Mouse (Mus musculus): ENCODE measurements around the gene Pheta1. TPM values are rescaled to one million over a fixed set of nuclear protein-coding genes. Genes with fewer than 3 reads are reported as not detected.
A peak's percentile ranks its signal among the peaks of the same experiment; 100 is the strongest.
"Not testable (repeated sequence)": the region's sequence is repeated elsewhere in the genome, so short reads cannot be mapped to it uniquely, and the experiment has no call there.

Gene Pheta1
- polyA plus RNA-seq, 1 experiment from 2014 or later, result 22.6 TPM

DNA sequence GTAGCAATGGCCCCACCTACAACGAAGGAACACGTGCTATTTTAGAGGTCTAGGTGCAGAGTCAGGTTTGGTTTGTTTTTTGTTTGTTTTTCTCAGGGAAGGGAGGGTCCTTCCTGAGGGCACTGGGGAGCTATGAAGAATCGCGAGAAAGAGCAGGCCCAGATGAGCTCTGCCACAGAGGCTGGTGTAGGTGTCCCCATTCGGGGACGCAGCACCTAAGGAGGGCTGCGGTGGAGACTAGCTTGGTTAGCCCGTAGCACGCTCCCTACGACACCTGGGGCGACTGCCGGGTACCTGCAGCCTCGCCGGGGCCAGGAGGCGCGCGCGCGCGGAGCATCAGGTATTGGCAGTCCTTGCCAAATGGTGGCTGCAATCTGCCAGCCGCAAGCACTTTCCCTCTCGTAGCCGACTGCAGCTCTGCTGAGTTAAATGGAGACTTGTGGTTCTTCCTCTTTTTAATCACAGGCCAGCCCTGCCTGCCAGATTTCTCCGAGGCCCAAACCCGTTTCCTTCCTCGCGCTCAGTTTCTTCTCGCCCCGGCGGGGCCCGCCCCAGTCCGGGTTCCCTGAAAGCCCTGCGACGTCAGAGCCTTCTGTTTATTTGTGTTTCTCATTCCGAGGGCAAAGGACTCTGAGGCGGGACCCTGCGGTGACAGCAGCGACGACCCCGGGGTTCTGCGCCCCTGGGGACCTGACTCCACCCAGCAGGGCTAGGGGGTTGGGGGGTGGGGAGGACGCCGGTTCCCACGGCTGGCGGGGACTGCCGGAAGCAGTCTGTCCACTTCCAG, 10.2 kb upstream of the Pheta1 start:
- no peak overlapping the region for H3K9ac ChIP-seq (replicated peaks; ENCODE audit: low read depth, low read length)
- ATAC-seq (ENCODE audit: low read depth), result no peak
- H3K4me3 ChIP-seq (ENCODE audit: low read depth, low read length), result peak overlapping the region; percentile 9
- peaks cover 21% of the 10 kb centered on the region; the same call in 1 of the 2 replicates for H3K4me1 ChIP-seq (ENCODE audit: control insufficient read depth, insufficient read depth, low read length)
- no peaks in the 10 kb centered on the region for H3K9me3 ChIP-seq (ENCODE audit: control insufficient read depth, low read length)
- peaks cover 24% of the 10 kb centered on the region for H3K27me3 ChIP-seq (ENCODE audit: control insufficient read depth, insufficient read depth, low read length)
- under 1% methylated on average over 46 of the region's 46 CpGs for WGBS
- H3K27ac ChIP-seq (ENCODE audit: low read depth, low read length), result no peak overlapping the region
- peak overlapping the region; percentile 90 for H3K4me2 ChIP-seq (ENCODE audit: low read depth, low read length)
- no peaks in the 10 kb centered on the region for H3K36me3 ChIP-seq (ENCODE audit: control insufficient read depth, insufficient read depth, low read length)

DNA sequence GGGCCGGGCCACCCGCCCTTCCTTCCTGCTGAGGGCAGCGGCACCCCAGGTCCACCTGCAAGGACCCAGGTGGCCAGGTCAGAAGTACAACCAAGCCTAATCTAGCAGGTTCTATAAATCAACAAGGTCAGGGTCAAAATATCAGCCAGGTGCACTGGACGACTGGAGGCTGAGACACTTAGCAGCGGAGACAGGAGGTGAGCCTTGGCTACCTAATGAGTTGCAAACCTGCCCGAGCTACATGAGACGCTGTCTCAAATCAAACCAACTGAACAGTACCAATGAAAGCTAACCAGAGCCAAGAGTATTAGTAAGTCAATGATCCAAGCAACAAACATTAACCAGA, 9.7 kb upstream of the Pheta1 start:
- Histone ChIP-seq H3K36me3 (ENCODE audit: control insufficient read depth, insufficient read depth, low read length) (no peaks in the 10 kb centered on the region), H3K9ac (replicated peaks; ENCODE audit: low read depth, low read length) (no peak overlapping the region), H3K4me2 (ENCODE audit: low read depth, low read length) (peak overlapping the region; percentile 90), H3K9me3 (ENCODE audit: control insufficient read depth, low read length) (no peaks in the 10 kb centered on the region), H3K4me3 (ENCODE audit: low read depth, low read length) (no peak overlapping the region; the same call in 1 of the 2 replicates), H3K4me1 (ENCODE audit: control insufficient read depth, insufficient read depth, low read length) (peaks cover 16% of the 10 kb centered on the region; the same call in 1 of the 2 replicates), H3K27ac (ENCODE audit: low read depth, low read length) (no peak overlapping the region), H3K27me3 (ENCODE audit: control insufficient read depth, insufficient read depth, low read length) (peaks cover 30% of the 10 kb centered on the region)
- 31% methylated on average over 7 of the region's 7 CpGs for WGBS
- ATAC-seq (ENCODE audit: low read depth), result no peak

DNA sequence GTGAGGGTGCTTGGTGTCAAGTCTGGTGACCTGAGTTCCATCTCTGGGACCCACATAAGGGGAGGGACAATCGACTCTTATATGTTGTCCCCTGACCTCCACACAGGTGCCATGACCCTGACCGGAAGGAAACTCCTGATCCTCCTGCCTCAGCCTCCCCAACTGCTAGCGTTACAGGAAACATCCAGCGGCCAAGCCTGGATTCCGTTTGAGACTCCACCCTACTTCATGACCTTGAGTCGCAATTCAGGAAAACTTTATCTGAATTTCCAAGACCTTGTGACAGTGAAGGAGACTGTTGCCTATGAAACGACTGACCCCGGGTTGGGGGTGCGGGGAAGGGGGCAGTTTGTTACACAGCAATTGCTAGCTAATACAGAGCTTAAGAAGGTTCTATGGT, 7.3 kb upstream of the Pheta1 start:
- 0 out of 2 replicates have a peak, but pooled peaks cover 3% of the 10 kb centered on the region for H3K4me1 ChIP-seq (ENCODE audit: control insufficient read depth, insufficient read depth, low read length)
- H3K9me3 ChIP-seq (ENCODE audit: control insufficient read depth, low read length), result no peaks in the 10 kb centered on the region
- H3K9ac ChIP-seq (replicated peaks; ENCODE audit: low read depth, low read length), result no peak overlapping the region
- no peak overlapping the region for H3K4me3 ChIP-seq (ENCODE audit: low read depth, low read length)
- 92% methylated on average over 9 of the region's 9 CpGs for WGBS
- H3K27me3 ChIP-seq (ENCODE audit: control insufficient read depth, insufficient read depth, low read length), result peaks cover 31% of the 10 kb centered on the region
- H3K4me2 ChIP-seq (ENCODE audit: low read depth, low read length), result no peak overlapping the region
- H3K36me3 ChIP-seq (ENCODE audit: control insufficient read depth, insufficient read depth, low read length), result no peaks in the 10 kb centered on the region
- no peak overlapping the region for H3K27ac ChIP-seq (ENCODE audit: low read depth, low read length)
- ATAC-seq (ENCODE audit: low read depth), result no peak

DNA sequence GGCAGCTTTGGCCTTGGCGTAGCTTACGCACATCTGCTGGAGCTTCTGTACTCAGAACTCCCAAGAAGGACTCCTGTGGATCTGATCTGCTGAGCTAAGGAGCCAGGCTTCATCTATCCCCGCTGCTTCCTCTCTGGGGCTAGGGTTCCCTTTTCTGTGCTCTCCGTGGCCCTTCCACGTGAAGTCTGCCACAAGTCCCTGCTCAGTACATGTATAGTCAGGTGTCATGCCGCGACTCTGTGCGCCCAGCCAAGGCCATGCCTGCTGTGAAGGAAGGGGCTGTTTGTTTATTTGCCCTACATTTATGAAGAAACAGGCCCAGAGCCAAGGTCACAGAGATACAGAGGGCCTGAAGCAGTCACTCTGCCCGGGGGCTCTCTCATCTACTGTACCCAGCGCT, 6.8 kb upstream of the Pheta1 start:
- Histone ChIP-seq H3K4me1 (ENCODE audit: control insufficient read depth, insufficient read depth, low read length) (0 out of 2 replicates have a peak, but pooled peaks cover 2% of the 10 kb centered on the region), H3K27me3 (ENCODE audit: control insufficient read depth, insufficient read depth, low read length) (peaks cover 26% of the 10 kb centered on the region), H3K27ac (ENCODE audit: low read depth, low read length) (no peak overlapping the region), H3K9ac (replicated peaks; ENCODE audit: low read depth, low read length) (no peak overlapping the region), H3K9me3 (ENCODE audit: control insufficient read depth, low read length) (no peaks in the 10 kb centered on the region), H3K36me3 (ENCODE audit: control insufficient read depth, insufficient read depth, low read length) (no peaks in the 10 kb centered on the region), H3K4me2 (ENCODE audit: low read depth, low read length) (no peak overlapping the region), H3K4me3 (ENCODE audit: low read depth, low read length) (no peak overlapping the region)
- no peak for ATAC-seq (ENCODE audit: low read depth)
- WGBS, result 46% methylated on average over 10 of the region's 10 CpGs

DNA sequence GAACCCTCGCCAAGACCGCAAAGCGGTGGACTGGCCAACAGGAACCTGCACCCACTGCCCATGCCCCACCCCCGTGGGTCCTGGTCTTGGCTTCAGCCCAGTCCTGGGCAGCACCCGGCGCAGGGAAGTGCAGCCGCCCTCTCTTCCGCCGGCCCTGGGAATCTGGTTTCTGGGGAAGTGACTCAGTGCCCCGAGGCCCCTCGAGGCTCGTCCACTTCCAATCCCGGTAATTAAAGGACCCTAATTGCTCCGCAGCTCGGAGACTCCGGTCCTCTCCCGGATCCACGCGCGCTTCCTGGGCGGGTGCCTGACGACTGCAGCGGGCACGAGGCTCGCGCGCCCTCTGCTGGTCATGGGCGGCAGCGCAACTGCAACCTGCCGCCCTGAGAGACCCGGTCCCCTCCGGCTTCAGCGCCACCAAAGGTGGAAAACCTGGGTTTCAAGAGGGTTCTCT, 6.1 kb upstream of the Pheta1 start:
- H3K9me3 ChIP-seq (ENCODE audit: control insufficient read depth, low read length), result no peaks in the 10 kb centered on the region
- peak; percentile 32; the same call in 1 of the 2 replicates for ATAC-seq (ENCODE audit: low read depth)
- H3K9ac ChIP-seq (replicated peaks; ENCODE audit: low read depth, low read length), result 0 out of 2 replicates have a peak overlapping the region, but pooled peaks have one; percentile 25
- H3K4me1 ChIP-seq (ENCODE audit: control insufficient read depth, insufficient read depth, low read length), result 0 out of 2 replicates have a peak, but pooled peaks cover under 1% of the 10 kb centered on the region
- 0% methylated on average over 30 of the region's 33 CpGs for WGBS
- H3K27ac ChIP-seq (ENCODE audit: low read depth, low read length), result no peak overlapping the region
- H3K27me3 ChIP-seq (ENCODE audit: control insufficient read depth, insufficient read depth, low read length), result peaks cover 20% of the 10 kb centered on the region
- H3K4me2 ChIP-seq (ENCODE audit: low read depth, low read length), result peak overlapping the region; percentile 51
- H3K36me3 ChIP-seq (ENCODE audit: control insufficient read depth, insufficient read depth, low read length), result no peaks in the 10 kb centered on the region
- peak overlapping the region; percentile 30 for H3K4me3 ChIP-seq (ENCODE audit: low read depth, low read length)

DNA sequence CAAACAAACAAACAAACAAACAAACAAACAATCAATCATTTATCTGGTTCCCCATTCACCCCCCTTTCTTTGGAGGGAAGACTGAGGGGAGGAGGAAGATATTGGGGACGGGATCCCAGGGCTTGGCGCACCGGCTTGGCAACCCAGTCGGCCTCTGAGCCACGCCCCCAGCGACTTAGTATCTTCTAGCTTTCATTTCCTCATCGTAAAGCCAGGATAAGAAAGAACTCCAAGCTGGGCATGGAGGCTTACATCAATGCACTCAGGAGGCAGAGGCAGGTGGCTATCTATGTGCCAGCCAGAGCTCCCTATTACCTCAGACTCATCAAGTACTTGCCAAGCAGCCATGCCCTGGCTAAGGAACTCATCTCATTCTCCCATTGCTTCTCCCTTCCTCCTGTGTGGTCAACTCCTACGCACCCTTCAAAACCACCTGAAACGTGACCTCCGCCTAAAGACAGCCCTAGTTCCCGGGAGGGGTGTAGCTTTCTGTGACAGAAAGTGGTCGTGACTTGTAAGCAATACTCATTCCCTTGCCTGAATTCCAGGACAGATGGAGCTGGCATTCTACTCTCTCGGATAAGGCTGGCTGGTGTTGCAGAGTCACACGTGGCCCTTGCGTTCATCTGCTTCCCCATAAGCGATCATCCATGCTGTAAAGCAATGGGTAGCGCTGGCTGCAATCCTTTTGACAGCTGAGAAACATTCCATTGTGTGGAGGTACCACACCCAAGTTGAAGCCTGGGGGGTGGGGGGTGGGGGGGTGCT, 5.5 kb upstream of the Pheta1 start:
- peaks cover 18% of the 10 kb centered on the region for H3K27me3 ChIP-seq (ENCODE audit: control insufficient read depth, insufficient read depth, low read length)
- 16% methylated on average over 17 of the region's 17 CpGs for WGBS

DNA sequence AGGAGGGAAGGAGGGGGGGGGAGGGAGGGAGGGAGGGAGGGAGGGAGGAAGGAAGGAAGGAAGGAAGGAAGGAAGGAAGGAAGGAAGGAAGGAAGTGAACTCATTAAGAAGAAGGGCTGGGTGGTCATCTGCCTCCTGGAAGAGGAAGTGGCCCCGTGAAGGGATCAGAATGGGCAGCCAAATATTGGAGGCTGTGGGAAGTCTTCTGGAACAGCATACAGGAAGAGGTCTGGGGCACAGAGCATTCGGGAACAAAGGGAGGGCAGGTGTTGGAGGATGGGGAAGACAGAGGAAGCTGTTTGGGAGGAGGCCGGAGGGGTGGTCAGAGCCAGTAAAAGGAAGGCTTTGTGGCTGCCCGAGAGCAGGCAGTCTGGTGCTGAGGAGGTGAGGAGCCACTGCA, 3.4 kb upstream of the Pheta1 start:
- ATAC-seq (ENCODE audit: low read depth), result no peak
- WGBS, result 29% methylated on average over 4 of the region's 4 CpGs
- H3K27ac ChIP-seq (ENCODE audit: low read depth, low read length), result no peak overlapping the region
- no peaks in the 10 kb centered on the region for H3K9me3 ChIP-seq (ENCODE audit: control insufficient read depth, low read length)
- H3K27me3 ChIP-seq (ENCODE audit: control insufficient read depth, insufficient read depth, low read length), result peaks cover 12% of the 10 kb centered on the region
- peaks cover 16% of the 10 kb centered on the region for H3K4me1 ChIP-seq (ENCODE audit: control insufficient read depth, insufficient read depth, low read length)
- H3K9ac ChIP-seq (replicated peaks; ENCODE audit: low read depth, low read length), result no peak overlapping the region
- H3K36me3 ChIP-seq (ENCODE audit: control insufficient read depth, insufficient read depth, low read length), result no peaks in the 10 kb centered on the region
- H3K4me2 ChIP-seq (ENCODE audit: low read depth, low read length), result no peak overlapping the region
- no peak overlapping the region for H3K4me3 ChIP-seq (ENCODE audit: low read depth, low read length)

More for the DNA sequence above, 5.5 kb upstream of the Pheta1 start:
- Histone ChIP-seq H3K4me3 (ENCODE audit: low read depth, low read length) (no peak overlapping the region), H3K36me3 (ENCODE audit: control insufficient read depth, insufficient read depth, low read length) (no peaks in the 10 kb centered on the region), H3K27ac (ENCODE audit: low read depth, low read length) (no peak overlapping the region), H3K9me3 (ENCODE audit: control insufficient read depth, low read length) (no peaks in the 10 kb centered on the region), H3K4me2 (ENCODE audit: low read depth, low read length) (peak overlapping the region; percentile 51), H3K9ac (replicated peaks; ENCODE audit: low read depth, low read length) (no peak overlapping the region), H3K4me1 (ENCODE audit: control insufficient read depth, insufficient read depth, low read length) (0 out of 2 replicates have a peak, but pooled peaks cover 6% of the 10 kb centered on the region)
- no peak for ATAC-seq (ENCODE audit: low read depth)

DNA sequence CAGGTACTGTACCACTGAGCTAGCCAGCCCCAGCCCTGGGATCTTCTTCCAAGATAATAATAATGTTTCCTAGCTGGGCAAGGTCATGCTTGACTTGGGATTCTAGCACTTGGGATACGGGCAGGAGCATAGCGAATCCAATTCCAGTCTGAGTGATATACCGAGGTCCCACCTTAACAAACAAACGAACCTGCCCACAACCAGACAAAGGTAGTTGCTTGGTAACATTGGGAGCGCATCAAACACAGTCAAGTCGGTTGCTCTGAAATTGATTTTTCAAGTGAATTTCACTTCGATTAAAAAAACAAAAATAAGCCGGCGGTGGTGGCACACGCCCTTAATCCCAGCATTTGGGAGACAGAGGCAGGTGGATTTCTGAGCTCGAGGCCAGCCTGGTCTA, 2.5 kb upstream of the Pheta1 start:
- Histone ChIP-seq H3K27me3 (ENCODE audit: control insufficient read depth, insufficient read depth, low read length) (peaks cover 12% of the 10 kb centered on the region), H3K4me2 (ENCODE audit: low read depth, low read length) (no peak overlapping the region), H3K36me3 (ENCODE audit: control insufficient read depth, insufficient read depth, low read length) (0 out of 2 replicates have a peak, but pooled peaks cover under 1% of the 10 kb centered on the region), H3K9ac (replicated peaks; ENCODE audit: low read depth, low read length) (no peak overlapping the region), H3K9me3 (ENCODE audit: control insufficient read depth, low read length) (no peaks in the 10 kb centered on the region), H3K4me1 (ENCODE audit: control insufficient read depth, insufficient read depth, low read length) (peaks cover 24% of the 10 kb centered on the region), H3K4me3 (ENCODE audit: low read depth, low read length) (no peak overlapping the region), H3K27ac (ENCODE audit: low read depth, low read length) (no peak overlapping the region)
- ATAC-seq (ENCODE audit: low read depth), result no peak
- 82% methylated on average over 11 of the region's 11 CpGs for WGBS

DNA sequence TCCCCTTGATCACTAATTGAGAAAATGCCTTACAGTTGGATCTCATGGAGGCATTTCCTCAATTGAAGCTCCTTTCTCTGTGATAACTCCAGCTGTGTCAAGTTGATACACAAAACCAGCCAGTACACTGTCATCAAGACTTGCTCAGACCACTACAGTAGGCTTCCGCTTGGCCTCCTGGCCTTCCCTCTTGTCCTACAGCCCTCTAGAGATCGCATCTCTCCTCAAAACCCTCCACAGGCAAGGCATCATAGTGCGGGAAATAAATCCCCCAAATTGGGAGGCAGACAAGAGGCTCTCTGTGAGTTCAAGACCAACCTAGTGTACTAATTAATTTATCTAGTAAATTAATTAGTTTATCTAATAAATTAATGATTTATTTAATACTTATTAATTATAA, 1.5 kb upstream of the Pheta1 start:
- ATAC-seq (ENCODE audit: low read depth), result not testable (repeated sequence)
- WGBS, result 80% methylated on average over 3 of the region's 3 CpGs

More for the DNA sequence above, 1.5 kb upstream of the Pheta1 start:
- not testable (repeated sequence) for H3K27ac ChIP-seq (ENCODE audit: low read depth, low read length); H3K4me3 ChIP-seq (ENCODE audit: low read depth, low read length); H3K9ac ChIP-seq (replicated peaks; ENCODE audit: low read depth, low read length); H3K4me2 ChIP-seq (ENCODE audit: low read depth, low read length); H3K36me3 ChIP-seq (ENCODE audit: control insufficient read depth, insufficient read depth, low read length); H3K9me3 ChIP-seq (ENCODE audit: control insufficient read depth, low read length)
- Histone ChIP-seq H3K4me1 (ENCODE audit: control insufficient read depth, insufficient read depth, low read length) (peaks cover 24% of the 10 kb centered on the region), H3K27me3 (ENCODE audit: control insufficient read depth, insufficient read depth, low read length) (peaks cover 12% of the 10 kb centered on the region)
